Mouse (Mus musculus) monocyte, adult 59 days (primary cell): ENCODE measurements around the gene Gm10338. TPM values are rescaled to one million over a fixed set of nuclear protein-coding genes. Genes with fewer than 3 reads are reported as not detected.

Source experiments
- total RNA-seq, 2 experiments: library from RNA; stranded (reverse); gene quantifications; one replicate each; pipeline ENCODE4 v1.2.4; 2023

Gm10338 gene
- not detected for total RNA-seq

GRCm38 (mm10) chr14:7595492-7595891, at the start of gene Gm10338:
Gene Gm10338 (minus strand): TSS chr14:7595592.

GRCm38 (mm10) chr14:7643872-7644271, 48.5 kb upstream of the Gm10338 start, which contains the start of gene Gm10128:
Gene Gm10128 (minus strand): TSS chr14:7643972.

GRCm38 (mm10) chr14:7568382-7568781, 27.0 kb downstream of the Gm10338 start, which contains the start of gene Gm3558:
Gene Gm3558 (minus strand): TSS chr14:7568566.

Other genes starting within 250 kb of the Gm10338 start
- not detected for gene Gm8374, start 230.5 kb downstream of the Gm10338 start, total RNA-seq
- not detected for gene Gm3755, start 144.7 kb downstream of the Gm10338 start, total RNA-seq
- not detected for gene Gm3752, start 111.8 kb downstream of the Gm10338 start, total RNA-seq
- gene Gm3558, start 27.0 kb downstream of the Gm10338 start, total RNA-seq: not detected
- not detected for gene Gm10128, start 48.4 kb upstream of the Gm10338 start, total RNA-seq
- gene Gm26661, start 196.0 kb upstream of the Gm10338 start, total RNA-seq: not detected
- gene Flnb, start 222.4 kb upstream of the Gm10338 start, total RNA-seq: 10 to 100 TPM; 22.0 to 22.7 TPM